Mouse (Mus musculus) hindbrain, postnatal 0 days (tissue): Measurements from ENCODE around the gene Nr5a2. TPM values are rescaled to one million over a fixed set of nuclear protein-coding genes. Genes with fewer than 3 reads are reported as not detected.

Experiments used
- ATAC-seq: fragments of 200-750 bp; cut with Nextera tagmentation; 2 replicates; pipeline ENCODE4 v1.8.0; 2017; ENCODE audit warnings: mild to moderate bottlenecking, moderate TSS enrichment, moderate library complexity
- DNase-seq: peaks from one replicate; pipeline ENCODE4 v3.0.0-alpha.2; 2015; ENCODE audit warnings: low spot score
- H3K27ac ChIP-seq: fragments of 300-500 bp; sonication (generic); 2 replicates; pipeline ENCODE4 v1.5.1; 2014; ENCODE audit warnings: mild to moderate bottlenecking
- H3K27me3 ChIP-seq: fragments of 300-500 bp; sonication (generic); 2 replicates; pipeline ENCODE4 v1.6.1; 2014; ENCODE audit warnings: low read length, mixed read lengths; ENCODE audit not compliant: insufficient read depth
- H3K36me3 ChIP-seq: fragments of 300-500 bp; sonication (generic); 2 replicates; pipeline ENCODE4 v1.6.1; 2014; ENCODE audit warnings: low read length, mixed read lengths; ENCODE audit not compliant: insufficient read depth
- H3K4me1 ChIP-seq: fragments of 300-500 bp; sonication (generic); 2 replicates; pipeline ENCODE4 v1.6.1; 2014; ENCODE audit warnings: antibody characterized with exemption, low read length, mixed read lengths; ENCODE audit not compliant: insufficient read depth
- H3K4me2 ChIP-seq: fragments of 300-500 bp; sonication (generic); 2 replicates; pipeline ENCODE4 v1.6.1; 2014; ENCODE audit warnings: low read depth, mild to moderate bottlenecking, low read length, moderate library complexity, mixed read lengths
- H3K4me3 ChIP-seq: fragments of 300-500 bp; sonication (generic); 2 replicates; pipeline ENCODE4 v1.5.1; 2014; ENCODE audit warnings: low read length
- H3K9ac ChIP-seq: fragments of 300-500 bp; sonication (generic); replicated peaks from 2 replicates; pipeline ENCODE4 v1.6.1; 2014; ENCODE audit warnings: mild to moderate bottlenecking, low read length, moderate library complexity, mixed read lengths
- H3K9me3 ChIP-seq: fragments of 300-500 bp; sonication (generic); 2 replicates; pipeline ENCODE4 v1.6.1; 2016; ENCODE audit warnings: low read length, mixed read lengths
- CTCF ChIP-seq: IDR thresholded peaks from 2 replicates; pipeline ENCODE4 v1.5.1; 2016; ENCODE audit warnings: antibody characterized with exemption, control low read depth, low read depth
- WGBS: fragments of 180-500 bp; shearing (Covaris S2); extraction: QIAGEN DNeasy Blood & Tissue Kit; methylation state at CpG from one replicate; pipeline ENCODE4 v1.1.7; 2014; 5-methylcytosine and 5-hydroxymethylcytosine counted together
- polyA plus RNA-seq: library from polyadenylated mRNA; unstranded; fragments of >200 nt; fragmentation: Nextera tagmentation; extraction: Ambion mirVana; gene quantifications from 2 replicates; pipeline ENCODE4 v1.2.1, GENCODE M21; 2015
- total RNA-seq: library from RNA; depleted of rRNA; stranded (reverse); fragments of >200 nt; gene quantifications from 2 replicates; pipeline ENCODE4 v1.2.3, GENCODE M21; 2014

Nr5a2 gene
- total and polyA plus RNA-seq, 2 experiments from 2014 or later, result 0.31 to 0.84 TPM

DNA sequence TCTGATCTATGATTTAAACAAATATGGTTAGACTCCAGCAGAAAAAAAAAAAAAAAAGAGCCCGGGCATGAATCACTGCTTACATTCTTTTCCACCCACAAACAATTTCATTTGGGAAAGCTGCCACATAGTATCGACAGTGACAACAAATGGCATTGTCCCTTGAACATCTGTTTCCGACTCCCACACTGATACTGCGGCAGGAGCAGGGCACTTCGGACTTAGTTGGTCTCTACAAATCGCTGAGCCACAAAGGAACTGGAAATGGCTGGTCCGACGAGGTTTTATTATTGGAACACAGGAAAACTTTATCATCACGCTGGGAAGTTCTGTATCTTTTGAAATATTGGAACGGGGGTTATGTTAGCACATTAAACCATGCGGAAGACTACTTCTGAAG, 44.8 kb downstream of the Nr5a2 start:
- 39% methylated on average over 11 of the region's 11 CpGs for WGBS
- Histone ChIP-seq H3K27me3 (no peaks in the 10 kb centered on the region), H3K9me3 (no peaks in the 10 kb centered on the region), H3K4me1 (no peaks in the 10 kb centered on the region), H3K4me2 (peak overlapping the region; percentile 25; the same call in 1 of the 2 replicates), H3K27ac (no peak overlapping the region), H3K36me3 (no peaks in the 10 kb centered on the region), H3K9ac (no peak overlapping the region), H3K4me3 (no peak overlapping the region)
- no peak for ATAC-seq
- no peak for DNase-seq
- TF ChIP-seq CTCF, result no peak

DNA sequence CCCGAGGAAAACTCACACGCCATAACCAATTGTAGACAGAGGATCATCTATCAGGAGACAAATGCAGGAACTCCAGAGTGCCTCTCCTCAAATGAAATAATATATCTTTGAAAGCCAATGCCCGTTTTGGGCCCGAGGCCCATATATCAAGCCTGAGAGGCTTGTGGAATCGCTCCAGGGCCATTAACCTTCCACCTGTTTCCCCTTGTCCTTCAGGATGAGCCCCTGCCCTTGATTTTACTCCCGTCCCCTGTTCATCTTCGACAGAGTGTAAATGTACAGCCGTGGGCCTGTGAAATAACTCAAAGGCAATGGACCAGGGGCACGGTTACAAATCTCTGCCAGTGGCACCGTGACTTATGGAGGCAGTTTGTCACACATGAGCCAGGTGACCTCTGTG, 48.3 kb downstream of the Nr5a2 start:
- H3K36me3 ChIP-seq, result no peaks in the 10 kb centered on the region
- H3K9me3 ChIP-seq, result no peaks in the 10 kb centered on the region
- no peak overlapping the region for H3K4me2 ChIP-seq
- TF ChIP-seq CTCF, result no peak
- H3K4me3 ChIP-seq, result no peak overlapping the region
- H3K4me1 ChIP-seq, result no peaks in the 10 kb centered on the region
- no peak for ATAC-seq
- no peak for DNase-seq
- WGBS, result 84% methylated on average over 10 of the region's 10 CpGs
- H3K27ac ChIP-seq, result no peak overlapping the region
- H3K9ac ChIP-seq, result no peak overlapping the region
- H3K27me3 ChIP-seq, result no peaks in the 10 kb centered on the region

DNA sequence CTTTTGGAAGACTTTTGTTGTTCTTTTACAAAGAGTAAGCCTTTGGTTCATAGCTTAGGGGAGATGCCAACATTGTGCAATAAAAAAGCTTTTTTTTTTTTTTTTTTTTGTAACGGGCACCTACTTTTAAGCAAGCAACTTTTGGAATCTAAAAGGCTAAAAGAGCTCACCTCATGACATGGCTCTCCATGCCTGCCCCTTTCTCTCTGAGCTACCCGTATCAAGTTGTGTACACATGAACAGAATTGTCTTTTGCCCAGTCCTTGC, 48.7 kb downstream of the Nr5a2 start:
- no peak overlapping the region for H3K27ac ChIP-seq
- no peaks in the 10 kb centered on the region for H3K9me3 ChIP-seq
- ATAC-seq, result no peak
- no peak for DNase-seq
- H3K27me3 ChIP-seq, result no peaks in the 10 kb centered on the region
- no peaks in the 10 kb centered on the region for H3K36me3 ChIP-seq
- no peaks in the 10 kb centered on the region for H3K4me1 ChIP-seq
- WGBS, result 83% methylated on average over 2 of the region's 2 CpGs
- no peak for TF ChIP-seq CTCF
- no peak overlapping the region for H3K4me3 ChIP-seq
- no peak overlapping the region for H3K4me2 ChIP-seq
- H3K9ac ChIP-seq, result no peak overlapping the region

DNA sequence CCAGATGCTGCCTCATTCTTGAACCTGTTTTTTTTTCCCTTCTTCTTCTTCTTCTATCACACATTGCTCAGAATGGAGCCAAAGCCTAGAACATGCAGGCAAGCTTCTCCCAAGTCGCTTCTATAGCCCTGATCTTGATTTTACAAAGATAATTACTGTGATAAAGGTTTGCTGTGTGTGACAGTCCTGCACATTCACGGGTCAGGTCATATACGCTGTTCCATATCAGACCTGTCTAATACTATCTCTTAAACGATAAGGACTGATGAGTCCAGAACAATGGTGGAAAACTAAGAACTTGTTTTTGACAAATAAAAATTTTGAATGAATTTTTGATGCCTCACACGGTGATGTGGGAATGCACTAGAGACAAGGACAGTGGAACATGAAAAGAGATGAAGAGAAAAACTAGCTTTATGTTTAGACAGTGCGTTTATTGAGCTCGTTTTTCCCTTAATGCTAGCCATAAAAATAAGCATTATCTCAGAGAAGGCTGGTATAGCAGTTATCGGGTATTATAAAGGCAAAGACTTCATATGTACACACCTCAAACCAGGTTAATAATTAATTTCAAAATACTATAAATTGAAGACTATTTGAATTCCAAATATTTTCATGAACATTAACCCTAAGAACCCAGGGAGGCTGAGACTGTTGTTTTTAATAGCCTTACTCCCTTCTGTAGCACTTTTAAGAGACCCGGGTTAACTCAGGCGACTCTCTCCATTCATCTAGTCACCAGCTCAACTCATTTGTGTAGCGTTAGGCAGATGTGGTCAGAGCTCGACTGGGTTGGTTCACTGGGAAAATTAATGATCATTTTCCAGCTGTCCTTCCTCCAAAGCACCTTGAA, 49.3 kb downstream of the Nr5a2 start:
- Histone ChIP-seq H3K4me1 (no peaks in the 10 kb centered on the region), H3K36me3 (no peaks in the 10 kb centered on the region), H3K27ac (no peak overlapping the region), H3K9ac (no peak overlapping the region), H3K4me3 (no peak overlapping the region), H3K27me3 (no peaks in the 10 kb centered on the region), H3K4me2 (no peak overlapping the region), H3K9me3 (no peaks in the 10 kb centered on the region)
- 86% methylated on average over 12 of the region's 12 CpGs for WGBS
- TF ChIP-seq CTCF, result no peak
- ATAC-seq, result no peak
- DNase-seq, result no peak

DNA sequence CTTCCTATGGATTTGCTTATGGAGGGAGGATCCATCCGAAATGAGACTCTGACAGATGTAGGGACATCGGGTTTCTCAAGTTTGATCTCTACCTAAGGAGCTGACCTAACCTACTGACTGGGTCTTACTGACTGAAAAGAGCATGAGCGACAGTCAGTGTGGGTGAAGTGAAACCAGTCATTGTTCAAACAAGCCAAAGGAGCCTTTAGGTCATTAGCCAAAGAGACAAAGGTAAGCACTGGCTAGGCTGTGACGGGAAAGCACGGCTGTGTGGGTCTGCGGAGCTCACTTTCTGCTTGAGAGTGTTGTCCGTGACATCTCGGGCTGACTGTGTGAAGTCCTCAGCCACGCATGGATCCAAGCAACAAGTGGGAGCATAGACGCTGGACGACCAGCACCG, 50.1 kb downstream of the Nr5a2 start:
- Histone ChIP-seq H3K4me3 (no peak overlapping the region), H3K27ac (no peak overlapping the region), H3K36me3 (no peaks in the 10 kb centered on the region), H3K9ac (no peak overlapping the region), H3K9me3 (no peaks in the 10 kb centered on the region), H3K4me1 (no peaks in the 10 kb centered on the region), H3K4me2 (no peak overlapping the region), H3K27me3 (no peaks in the 10 kb centered on the region)
- DNase-seq (no peak), ATAC-seq (no peak)
- no peak for TF ChIP-seq CTCF
- 86% methylated on average over 12 of the region's 12 CpGs for WGBS

DNA sequence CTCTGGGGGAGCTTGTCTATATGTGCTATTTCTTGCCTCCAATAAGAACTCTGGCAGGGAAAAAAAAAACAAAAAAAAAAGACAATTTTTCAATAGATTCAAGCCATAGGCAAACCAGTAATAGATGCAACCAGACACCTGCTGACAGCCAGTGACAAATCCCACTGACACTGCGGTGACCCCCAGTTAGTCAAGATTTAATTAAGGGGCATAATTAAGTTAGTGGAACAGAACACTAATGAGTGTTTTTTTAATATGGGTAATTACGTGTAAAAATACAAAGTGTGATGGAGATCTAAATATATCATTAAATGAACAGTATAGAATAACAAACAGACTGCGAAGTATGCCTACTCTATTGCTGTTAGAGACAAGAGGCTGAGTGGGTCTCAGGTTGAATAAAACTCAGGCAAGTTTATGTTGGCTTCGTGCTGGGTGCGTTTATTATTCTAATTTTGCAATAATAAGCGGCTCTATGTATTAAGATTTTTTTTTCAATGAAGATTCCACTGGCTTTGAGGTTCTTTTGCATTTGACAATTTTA, 50.7 kb downstream of the Nr5a2 start:
- ATAC-seq (no peak), DNase-seq (no peak)
- no peak overlapping the region for H3K4me2 ChIP-seq
- H3K4me1 ChIP-seq, result no peaks in the 10 kb centered on the region
- TF ChIP-seq CTCF, result no peak
- H3K27ac ChIP-seq, result no peak overlapping the region
- H3K4me3 ChIP-seq, result no peak overlapping the region
- H3K27me3 ChIP-seq, result no peaks in the 10 kb centered on the region
- H3K9ac ChIP-seq, result no peak overlapping the region
- H3K9me3 ChIP-seq, result no peaks in the 10 kb centered on the region
- no peaks in the 10 kb centered on the region for H3K36me3 ChIP-seq
- 66% methylated on average over 6 of the region's 6 CpGs for WGBS

DNA sequence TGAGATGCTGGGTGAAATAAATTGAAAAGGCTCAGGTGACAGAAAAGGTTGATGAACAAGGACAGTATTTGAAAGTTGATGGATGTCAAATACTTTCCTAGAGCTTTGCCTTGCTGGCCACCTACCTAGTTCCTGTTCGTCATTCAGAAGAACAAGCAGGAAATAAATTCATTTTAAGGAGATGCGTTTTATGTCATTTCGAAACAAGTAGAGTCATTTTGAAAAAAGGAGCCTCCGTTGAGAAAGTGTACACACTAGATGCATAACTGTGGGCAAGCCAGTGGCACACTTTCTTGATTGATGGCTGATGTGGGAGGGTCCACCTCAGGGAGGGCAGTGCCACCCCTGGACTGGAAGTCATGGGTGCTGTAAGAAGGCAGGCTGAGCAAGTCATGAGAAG, 62.1 kb downstream of the Nr5a2 start:
- no peaks in the 10 kb centered on the region for H3K36me3 ChIP-seq

More for the DNA sequence above, 62.1 kb downstream of the Nr5a2 start:
- no peak for TF ChIP-seq CTCF
- Histone ChIP-seq H3K4me3 (no peak overlapping the region), H3K27ac (no peak overlapping the region), H3K9ac (no peak overlapping the region), H3K9me3 (no peaks in the 10 kb centered on the region), H3K4me2 (no peak overlapping the region), H3K4me1 (no peaks in the 10 kb centered on the region), H3K27me3 (no peaks in the 10 kb centered on the region)
- 82% methylated on average over 4 of the region's 4 CpGs for WGBS
- no peak for DNase-seq
- ATAC-seq, result no peak
